Mouse (Mus musculus) testis, postnatal 10 days (tissue): ENCODE measurements around the gene Abcc3.

Source experiments
- DNase-seq: peaks from one replicate; pipeline ENCODE4 v3.0.0; 2021; ENCODE audit warnings: low spot score

Abcc3 gene

DNA sequence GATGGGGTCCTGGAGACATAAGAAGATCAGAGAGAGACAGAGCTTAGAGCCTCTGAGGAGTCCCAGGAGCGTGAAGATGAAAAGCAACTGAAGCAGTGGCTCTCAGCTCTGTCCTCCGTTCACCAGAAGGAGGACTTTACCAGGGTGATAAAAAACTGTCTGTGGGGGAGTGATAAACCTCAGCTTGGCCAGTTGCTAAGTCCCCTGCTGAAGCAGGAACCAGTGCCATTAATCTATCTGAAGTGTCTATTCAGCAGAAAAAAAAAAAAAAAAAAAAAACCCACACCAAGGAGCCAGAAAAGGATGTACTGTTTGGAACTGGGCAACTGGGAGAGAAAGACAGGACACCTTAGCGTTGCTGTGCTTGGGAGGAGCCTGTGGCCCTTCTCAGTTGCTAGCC is 41.7 kb downstream of the Abcc3 start:
- no peak for DNase-seq

DNA sequence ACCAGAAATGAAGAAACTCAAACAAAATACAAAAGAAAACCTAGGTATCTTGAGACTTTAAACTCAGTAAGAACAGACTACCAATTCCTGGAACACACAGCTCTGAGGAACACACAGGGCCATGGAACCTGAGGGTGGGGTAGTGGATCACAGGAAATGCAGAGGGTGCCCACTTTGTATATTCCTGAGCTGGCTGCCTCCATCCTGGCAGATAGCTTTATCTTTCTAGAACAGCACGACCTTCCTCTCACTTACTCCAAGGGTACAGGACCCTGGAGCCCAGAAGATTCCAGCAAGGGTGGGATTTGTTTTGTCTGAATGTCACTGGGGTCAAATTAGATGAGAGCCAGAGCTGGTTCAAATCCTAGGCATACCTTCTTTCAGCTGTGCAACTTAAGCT is 42.5 kb downstream of the Abcc3 start:
- DNase-seq = no peak

GRCm38 (mm10) chr11:94349839-94350238 is 43.0 kb downstream of the Abcc3 start:
- DNase-seq = no peak

- no peak for DNase-seq
Observed at GRCm38 (mm10) chr11:94347063-94347575, 45.7 kb downstream of the Abcc3 start.

DNA sequence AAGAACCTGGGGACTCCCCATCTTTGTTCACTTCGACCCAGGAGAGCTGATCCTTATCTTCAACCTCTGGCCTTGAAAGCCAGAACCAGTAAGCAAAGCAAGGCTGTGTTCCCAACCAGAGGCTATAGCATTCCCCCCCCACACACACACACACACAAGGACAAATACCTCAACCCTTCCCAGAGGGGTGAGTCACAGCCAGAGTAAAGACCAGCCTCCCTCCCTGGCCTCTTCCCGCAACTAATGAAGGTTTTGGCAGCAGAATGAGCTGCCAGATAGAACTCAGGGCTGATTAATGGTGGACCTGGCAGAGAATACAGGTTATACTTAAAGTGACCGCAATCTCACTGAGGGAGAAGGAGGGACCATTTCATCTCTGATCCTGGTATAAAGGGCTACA is 46.2 kb downstream of the Abcc3 start:
- no peak for DNase-seq

- no peak for DNase-seq
Observed at GRCm38 (mm10) chr11:94345926-94346325, 46.9 kb downstream of the Abcc3 start.

DNA sequence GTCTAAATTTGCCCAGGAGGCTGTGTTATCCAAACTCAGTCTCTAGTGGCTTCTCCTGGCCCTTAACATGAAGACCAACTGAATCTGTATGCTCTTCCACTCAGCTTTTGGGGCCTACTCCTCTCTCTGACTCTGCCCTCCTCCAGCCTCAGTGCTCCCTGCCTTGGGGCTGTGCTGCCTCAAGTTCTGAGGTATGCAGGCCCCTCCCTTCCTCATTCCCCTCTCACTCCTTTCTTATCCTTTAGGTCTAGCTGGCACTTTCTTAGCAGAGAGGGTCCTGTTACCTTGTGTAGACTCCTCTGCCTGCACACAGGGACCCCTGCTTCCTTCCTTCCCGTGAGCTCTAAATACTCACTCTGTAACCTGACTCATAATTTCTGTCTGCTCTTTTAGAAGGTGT is 48.3 kb downstream of the Abcc3 start:
- no peak for DNase-seq

- DNase-seq = no peak
Observed at GRCm38 (mm10) chr11:94343955-94344358, 48.8 kb downstream of the Abcc3 start.

GRCm38 (mm10) chr11:94342114-94342905 is 50.5 kb downstream of the Abcc3 start:
- DNase-seq = no peak

- no peak for DNase-seq
Observed at GRCm38 (mm10) chr11:94340948-94341933, 51.6 kb downstream of the Abcc3 start.

DNA sequence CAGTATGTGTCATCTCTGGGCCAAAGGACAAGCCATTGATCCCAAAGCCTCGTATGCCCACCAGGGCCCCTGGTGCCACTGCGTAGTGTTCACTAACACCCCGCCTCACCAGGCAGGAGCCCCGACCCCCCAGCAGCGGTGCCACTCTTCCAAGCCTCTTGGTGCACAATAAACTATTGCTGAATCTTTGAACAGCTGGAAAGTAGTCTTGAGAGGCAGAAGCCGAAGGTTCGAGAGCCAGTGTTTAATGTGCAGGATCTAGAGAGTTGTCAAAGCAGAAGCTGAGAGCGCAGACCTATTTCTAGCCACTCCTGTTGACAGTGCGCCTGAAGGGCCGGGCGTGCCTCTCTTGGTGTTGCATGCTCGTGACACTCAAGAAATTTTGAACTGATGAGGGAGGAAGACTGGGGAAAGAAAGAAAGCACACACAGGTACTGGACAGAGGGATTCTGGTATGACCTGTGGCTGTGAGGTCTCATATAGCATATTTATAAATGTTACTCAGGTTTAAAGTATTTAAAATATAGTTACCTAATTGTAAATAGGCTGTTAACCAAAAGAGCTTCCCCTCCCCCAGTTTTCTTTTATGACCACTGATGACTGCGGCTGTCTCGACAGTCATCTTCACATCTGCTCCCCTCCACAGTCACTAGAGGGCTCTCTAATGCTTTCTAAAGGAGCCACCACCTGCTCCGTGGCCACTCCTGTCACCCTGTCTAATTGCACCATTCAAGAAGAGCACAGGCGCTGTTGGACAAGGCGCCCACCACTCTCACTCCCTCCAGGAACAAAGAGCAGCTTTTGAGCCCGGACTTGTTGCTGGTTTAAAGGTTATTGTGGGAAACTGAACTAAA is 52.8 kb downstream of the Abcc3 start:
- DNase-seq = no peak

GRCm38 (mm10) chr11:94338347-94338746 is 54.5 kb downstream of the Abcc3 start:
- no peak for DNase-seq

- no peak for DNase-seq
Observed at GRCm38 (mm10) chr11:94336551-94336950, 56.2 kb downstream of the Abcc3 start.

DNA sequence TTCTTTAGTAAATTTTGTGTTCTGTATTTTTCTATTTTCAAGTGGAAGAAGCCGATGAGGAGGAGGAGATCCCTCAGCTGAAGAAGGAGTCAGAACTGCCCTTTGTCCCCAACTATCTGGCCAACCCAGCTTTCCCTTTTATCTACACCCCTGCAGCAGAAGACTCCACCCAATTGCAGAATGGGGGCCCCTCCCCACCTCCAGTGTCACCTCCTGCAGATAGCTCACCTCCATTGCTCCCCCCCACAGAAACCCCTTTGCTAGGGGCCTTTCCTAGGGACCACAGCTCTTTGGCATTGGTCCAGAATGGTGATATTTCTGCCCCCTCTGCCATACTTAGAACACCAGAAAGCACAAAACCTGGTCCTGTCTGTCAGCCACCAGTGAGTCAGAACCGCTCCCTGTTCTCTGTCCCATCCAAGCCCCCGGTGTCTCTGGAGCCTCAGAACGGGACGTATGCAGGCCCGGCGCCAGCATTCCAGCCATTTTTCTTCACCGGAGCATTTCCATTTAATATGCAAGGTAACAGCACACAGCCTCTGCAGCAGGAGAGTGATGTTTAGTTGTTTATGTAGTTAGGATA is 58.3 kb downstream of the Abcc3 start:
- DNase-seq = no peak

GRCm38 (mm10) chr11:94332726-94333125 is 60.1 kb downstream of the Abcc3 start:
- no peak for DNase-seq

- peak; percentile 19 for DNase-seq
Observed at GRCm38 (mm10) chr11:94330211-94330610, 62.6 kb downstream of the Abcc3 start.

GRCm38 (mm10) chr11:94329270-94329891 is 63.4 kb downstream of the Abcc3 start:
- peak; percentile 73 for DNase-seq

DNA sequence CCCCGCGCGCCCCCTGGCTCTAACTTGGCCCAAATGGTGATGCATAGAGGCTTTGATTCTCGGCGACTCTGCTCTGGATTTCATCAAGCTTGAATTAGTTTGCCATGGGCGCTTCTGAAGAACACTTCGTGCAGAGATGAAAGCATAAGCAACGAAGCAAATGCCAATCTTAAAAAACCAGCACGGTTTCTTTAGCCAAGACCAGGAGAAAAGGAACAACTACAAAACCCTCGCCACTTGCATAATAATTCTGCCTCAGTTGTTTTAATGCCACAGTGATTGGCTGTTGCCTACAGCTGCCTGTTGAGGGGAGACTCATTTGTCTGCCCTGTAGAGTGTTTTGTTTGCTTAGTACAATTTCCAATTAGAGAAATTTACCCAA is 64.2 kb downstream of the Abcc3 start:
- no peak for DNase-seq

DNA sequence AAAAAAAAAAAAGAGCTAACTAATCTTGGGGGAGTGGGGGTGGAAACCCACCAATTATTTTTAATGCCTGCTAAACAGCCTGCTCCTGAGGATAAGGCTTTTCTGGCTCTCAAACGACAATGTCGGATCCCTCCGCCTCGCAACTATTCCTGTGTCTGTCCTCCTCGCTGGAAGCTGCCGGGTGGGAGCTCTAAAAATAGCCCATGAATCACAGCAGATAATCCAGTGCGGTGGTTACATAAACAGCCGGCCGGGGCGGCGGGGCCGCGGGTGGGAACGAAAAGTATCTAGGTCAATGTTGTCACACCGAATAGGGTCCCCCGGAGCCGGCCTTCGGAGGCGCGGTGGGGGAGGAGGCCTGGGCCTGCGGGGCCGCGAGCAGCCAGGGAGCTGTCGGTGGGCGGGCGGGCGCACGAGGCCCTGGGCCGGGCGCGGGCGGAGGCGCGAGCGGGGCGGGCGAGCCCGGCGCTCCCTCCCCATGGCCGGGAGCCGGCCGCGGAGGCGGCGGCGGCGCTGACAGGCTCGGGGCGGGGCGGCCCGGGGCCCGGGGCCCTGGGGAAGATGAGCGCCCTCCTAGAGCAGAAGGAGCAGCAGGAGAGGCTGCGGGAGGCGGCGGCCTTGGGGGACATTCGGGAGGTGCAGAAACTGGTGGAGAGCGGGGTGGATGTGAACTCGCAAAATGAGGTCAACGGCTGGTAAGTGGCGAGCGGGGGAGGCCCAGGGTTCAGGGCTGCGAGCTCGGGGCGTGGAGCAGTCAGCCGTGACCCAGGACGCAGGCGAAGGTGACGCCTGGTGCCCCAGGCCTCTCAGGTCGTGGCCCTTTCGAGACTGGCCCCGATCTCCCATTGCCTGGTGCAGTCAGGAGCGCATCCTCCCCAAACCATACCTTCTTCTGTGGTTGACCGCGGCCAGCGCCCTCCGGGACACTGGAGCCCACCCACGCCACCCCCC is 64.8 kb downstream of the Abcc3 start, which contains the start of gene Ankrd40:
Gene Ankrd40 (plus strand): TSS at position 309 of the 951 bp plus-strand sequence.
- peak; percentile 92 for DNase-seq

DNA sequence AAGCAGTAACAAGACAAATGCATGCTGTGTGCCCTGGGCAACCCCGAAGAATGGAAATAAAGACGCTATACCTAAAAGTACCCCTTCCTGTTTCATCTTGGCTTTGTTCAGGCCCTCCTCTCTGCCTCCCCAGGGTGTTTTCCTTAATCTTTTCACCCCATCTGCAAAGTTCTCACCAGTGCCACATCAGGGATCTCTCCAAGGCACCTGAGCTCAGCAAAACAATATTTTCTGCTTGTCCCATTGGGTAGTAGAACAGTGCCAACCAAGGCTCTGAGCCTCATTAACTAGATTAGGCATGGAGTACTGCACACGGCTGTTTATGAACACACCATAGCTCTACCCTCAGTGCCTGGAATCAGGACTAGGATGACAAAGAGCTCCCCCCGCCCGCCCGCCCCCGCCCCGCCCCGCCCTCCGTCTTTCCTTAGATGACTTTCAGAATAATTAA is 65.8 kb downstream of the Abcc3 start:
- DNase-seq = no peak
